Mouse (Mus musculus) naive thymus-derived CD4-positive, alpha-beta T cell, adult 5 months (primary cell): ENCODE data around the gene Ndufb6. TPM values are rescaled to one million over a fixed set of nuclear protein-coding genes. Genes with fewer than 3 reads are reported as not detected.

ENCODE experiments used
- polyA plus RNA-seq: library from polyadenylated mRNA; unstranded; fragments of 100-300 nt; shearing (Covaris generic); gene quantifications from one replicate; pipeline ENCODE4 v1.2.1, GENCODE M21; 2017

Gene Ndufb6
- polyA plus RNA-seq: 64.3 TPM

GRCm38 (mm10) chr4:40279276-40279900, at the start of gene Ndufb6:
Ndufb6 (minus strand) TSS chr4:40279421.

GRCm38 (mm10) chr4:40269430-40270032, 9.7 kb downstream of the Ndufb6 start, which contains the start of the genes Smim27 and Topors:
Smim27 (plus strand) TSS chr4:40269579.
Topors (minus strand) TSS chr4:40269850.

GRCm38 (mm10) chr4:40239409-40240271, 39.6 kb downstream of the Ndufb6 start, which contains the start of gene Ddx58:
Ddx58 (minus strand) TSS chr4:40239828.

Other genes with a start within 250 kb of the Ndufb6 start
- 19.2 TPM for gene Aco1, start 136.3 kb downstream of the Ndufb6 start, polyA plus RNA-seq
- 79.0 TPM for gene Ddx58, start 39.6 kb downstream of the Ndufb6 start, polyA plus RNA-seq
- gene Smim27, start 9.8 kb downstream of the Ndufb6 start, polyA plus RNA-seq: 50.3 TPM
- 52.3 TPM for gene Topors, start 9.6 kb downstream of the Ndufb6 start, polyA plus RNA-seq
- 0.10 TPM for gene Tmem215, start 192.8 kb upstream of the Ndufb6 start, polyA plus RNA-seq